Mouse (Mus musculus): ENCODE data around the gene Csrp1.
A peak's percentile ranks its signal among the peaks of the same experiment; 100 is the strongest.

The Csrp1 gene

DNA sequence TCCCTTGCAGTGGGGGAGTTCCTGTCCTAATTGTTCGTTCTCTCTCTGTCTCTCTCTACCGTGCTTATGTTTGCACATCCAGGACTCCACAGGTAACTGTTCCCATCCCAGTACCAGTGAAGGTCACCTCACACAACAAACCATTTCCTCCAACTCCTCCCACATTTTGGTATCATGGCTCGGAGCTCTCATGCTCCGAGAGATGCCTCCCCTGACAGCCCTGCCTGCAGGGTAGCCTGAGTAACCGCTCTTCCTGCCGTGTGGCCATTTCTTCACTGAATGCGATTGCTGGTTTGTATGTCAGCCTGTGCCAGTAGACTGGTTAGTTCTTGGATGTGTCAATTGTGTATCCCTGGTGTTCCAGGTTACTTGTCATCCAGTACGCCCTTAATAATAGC is 51.7 kb downstream of the Csrp1 start:
- DNase-seq (ENCODE audit: low spot score) = no peak

GRCm38 (mm10) chr1:135776596-135776995 is 56.7 kb downstream of the Csrp1 start:
- DNase-seq (ENCODE audit: low spot score) = no peak

DNA sequence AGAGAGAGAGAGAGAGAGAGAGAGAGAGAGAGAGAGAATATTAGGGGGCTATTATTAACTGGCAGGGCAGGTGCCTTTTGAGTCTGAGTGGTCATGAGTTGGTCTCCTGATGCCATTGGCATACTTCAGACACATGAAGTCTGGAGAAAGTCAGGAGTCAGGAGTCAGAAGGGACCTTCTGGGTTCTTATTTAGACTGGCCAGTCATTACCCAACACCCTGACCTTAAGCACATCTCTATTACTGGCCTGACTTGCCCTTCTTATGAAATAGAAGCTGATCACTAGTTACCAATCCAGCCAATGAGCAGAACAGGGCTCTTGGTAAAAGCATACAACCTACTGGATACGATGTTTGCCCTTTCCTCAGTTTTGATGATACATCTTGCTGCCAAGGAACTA is 57.2 kb downstream of the Csrp1 start:
- no peak for DNase-seq (ENCODE audit: low spot score)

DNA sequence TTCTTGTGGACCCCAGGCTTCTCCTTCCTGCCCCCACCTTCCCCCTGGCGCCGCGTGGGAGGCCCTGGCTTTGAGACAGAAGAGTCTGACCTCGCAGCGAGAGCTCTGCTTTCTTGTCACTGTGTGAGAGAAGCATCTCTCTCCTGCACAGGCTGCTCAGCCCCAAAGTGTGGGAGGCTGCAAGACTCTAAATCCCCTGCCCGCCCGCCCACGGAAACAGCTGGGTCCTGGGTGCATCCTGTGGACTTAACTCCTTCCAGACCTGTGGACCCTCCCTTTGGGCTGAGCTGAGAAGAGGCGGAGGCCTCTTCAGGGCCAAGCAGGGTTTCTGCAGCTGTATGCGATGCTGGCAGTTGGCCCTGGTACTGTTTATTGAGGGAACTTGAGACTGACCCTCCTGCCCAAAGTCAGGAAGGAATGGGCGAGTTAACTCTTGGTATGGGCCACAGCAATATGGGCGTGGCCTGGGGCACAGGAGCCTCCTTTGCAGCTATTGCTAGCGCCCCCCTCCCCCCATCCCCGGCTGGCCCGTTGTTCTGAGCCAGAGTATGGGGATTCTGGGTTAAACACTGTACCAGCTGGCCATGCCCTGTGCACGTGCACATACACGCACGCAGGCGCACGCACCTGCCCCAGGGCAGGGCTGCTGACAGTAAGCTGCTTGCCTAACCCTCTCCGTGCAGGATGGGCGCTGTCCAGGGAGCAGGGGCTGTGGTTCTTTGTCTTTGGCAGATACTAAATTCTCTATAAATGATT is 59.1 kb downstream of the Csrp1 start, which contains the start of gene Tnni1:
TSS of gene Tnni1 (plus strand) at position 655 of the 756 bp plus-strand sequence.
- DNase-seq (ENCODE audit: low spot score) = peak; percentile 59

GRCm38 (mm10) chr1:135780649-135781048 is 60.8 kb downstream of the Csrp1 start:
- no peak for DNase-seq (ENCODE audit: low spot score)

GRCm38 (mm10) chr1:135781220-135781619 is 61.4 kb downstream of the Csrp1 start:
- DNase-seq (ENCODE audit: low spot score) = peak; percentile 75

DNA sequence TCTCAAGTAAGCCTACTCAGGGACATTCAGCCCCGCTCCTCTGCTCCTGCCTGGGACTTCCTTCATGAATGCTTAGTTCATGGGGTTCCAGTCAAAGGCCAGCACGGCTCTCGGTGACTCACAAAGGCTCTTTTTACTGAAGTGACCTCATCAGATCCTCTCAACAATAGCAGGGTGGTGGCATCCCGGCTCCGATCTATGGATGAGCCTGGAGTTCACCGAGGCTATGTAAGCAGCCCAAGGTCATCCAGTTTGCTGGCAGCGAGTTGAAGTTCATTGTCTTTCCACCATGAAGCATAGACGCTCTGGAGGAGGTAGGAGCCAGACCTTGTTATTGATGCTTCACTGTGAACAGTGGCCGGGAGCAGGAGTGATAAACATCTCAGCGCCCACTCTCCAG is 63.0 kb downstream of the Csrp1 start:
- no peak for DNase-seq (ENCODE audit: low spot score)

DNA sequence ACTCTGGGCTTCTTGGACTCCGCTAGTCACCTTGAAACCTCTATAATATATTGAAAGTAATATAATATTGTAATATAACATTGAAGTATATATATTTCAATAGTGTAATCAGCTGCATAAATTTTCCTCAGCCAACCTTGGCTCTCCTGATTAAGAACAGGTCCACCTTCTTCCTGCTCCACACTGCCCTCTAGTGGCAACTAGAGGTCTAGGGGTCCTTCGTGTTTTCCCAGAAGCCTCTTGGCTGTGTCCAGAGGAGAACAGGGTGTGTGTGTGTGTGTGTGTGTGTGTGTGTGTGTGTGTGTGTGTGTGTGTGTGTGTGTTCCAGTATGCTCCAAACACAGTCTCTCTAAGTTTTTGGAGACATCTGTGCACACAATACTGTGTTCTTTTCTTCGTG is 67.9 kb downstream of the Csrp1 start:
- peak; percentile 74 for DNase-seq (ENCODE audit: low spot score)

DNA sequence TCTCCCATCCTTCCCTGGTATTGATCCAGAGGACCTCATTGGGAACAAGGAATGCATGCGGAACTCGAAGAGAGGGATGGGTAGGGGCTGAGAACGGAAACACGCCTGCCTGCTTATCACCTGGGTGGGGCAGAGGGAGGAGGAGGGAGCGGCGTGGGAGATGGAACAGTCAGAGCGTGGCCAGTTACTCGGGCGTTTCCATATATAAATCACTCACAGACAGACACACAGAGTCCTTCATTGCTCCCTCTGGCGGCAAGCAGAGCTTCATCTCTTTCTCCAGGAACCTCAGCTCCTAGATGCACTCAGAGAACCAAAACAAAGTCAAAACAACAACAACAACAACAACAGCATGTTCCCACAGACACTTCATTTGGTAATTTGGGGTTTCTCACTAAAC is 68.8 kb downstream of the Csrp1 start:
- DNase-seq (ENCODE audit: low spot score) = peak; percentile 42

DNA sequence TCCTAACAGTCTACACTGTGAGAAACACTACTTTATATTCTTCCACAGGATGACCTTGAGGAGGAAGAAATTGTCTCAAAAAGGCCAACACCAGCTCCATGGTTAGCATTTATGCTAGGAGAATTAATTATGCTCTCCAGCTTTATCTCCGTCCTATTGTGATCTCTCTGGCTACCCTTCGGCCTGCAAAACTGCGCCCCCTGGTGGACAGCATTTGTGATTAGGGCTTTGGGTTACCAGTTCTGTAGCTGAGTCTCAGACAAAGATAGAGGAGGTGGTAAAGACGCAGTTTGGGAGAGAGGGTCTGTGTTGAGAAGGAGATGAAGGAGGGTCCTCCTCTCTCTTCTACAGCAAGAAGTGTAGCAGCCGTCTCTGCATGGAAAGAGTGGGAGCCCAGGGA is 70.0 kb downstream of the Csrp1 start:
- peak; percentile 58 for DNase-seq (ENCODE audit: low spot score)

DNA sequence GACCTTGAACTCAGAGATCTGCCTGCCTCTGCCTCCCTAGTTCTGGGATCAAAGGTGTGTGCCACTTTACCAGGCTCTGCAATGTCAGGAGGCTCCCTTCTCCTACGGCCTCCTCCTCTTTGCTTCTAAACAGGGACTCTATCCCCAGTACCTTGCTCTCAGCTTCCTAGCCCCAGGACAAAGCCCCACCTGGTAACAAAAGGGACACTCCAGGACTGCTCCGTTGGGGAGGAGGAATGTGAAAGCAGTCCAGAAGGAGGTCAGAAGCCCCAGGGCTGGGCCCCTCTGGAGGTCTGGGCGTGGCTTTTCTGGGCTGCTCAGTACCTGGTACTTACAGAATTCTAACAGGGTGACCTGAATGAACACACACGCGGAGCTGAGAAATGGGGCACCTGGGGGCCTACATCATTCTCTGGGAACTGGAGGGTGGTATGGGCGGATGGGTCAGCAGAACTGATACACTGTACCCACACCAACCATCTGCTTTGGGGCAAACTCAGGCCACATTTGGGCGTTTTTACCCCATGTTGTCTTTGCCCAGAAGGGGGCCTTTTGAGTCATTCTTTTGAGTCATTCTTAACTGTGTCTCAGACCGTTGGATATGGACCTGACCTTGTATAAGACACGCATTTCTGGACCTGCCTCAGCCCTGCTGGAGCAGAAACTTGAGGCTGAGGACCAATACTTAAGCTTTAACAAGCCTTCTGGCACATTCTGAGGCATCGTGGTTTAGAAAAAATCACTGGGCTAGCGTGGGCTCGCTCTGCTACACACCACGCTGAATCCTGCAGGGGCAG is 72.5 kb downstream of the Csrp1 start:
- no peak for DNase-seq (ENCODE audit: low spot score)

- DNase-seq (ENCODE audit: low spot score) = peak; percentile 78
Observed at GRCm38 (mm10) chr1:135793370-135794215, 73.7 kb downstream of the Csrp1 start.

DNA sequence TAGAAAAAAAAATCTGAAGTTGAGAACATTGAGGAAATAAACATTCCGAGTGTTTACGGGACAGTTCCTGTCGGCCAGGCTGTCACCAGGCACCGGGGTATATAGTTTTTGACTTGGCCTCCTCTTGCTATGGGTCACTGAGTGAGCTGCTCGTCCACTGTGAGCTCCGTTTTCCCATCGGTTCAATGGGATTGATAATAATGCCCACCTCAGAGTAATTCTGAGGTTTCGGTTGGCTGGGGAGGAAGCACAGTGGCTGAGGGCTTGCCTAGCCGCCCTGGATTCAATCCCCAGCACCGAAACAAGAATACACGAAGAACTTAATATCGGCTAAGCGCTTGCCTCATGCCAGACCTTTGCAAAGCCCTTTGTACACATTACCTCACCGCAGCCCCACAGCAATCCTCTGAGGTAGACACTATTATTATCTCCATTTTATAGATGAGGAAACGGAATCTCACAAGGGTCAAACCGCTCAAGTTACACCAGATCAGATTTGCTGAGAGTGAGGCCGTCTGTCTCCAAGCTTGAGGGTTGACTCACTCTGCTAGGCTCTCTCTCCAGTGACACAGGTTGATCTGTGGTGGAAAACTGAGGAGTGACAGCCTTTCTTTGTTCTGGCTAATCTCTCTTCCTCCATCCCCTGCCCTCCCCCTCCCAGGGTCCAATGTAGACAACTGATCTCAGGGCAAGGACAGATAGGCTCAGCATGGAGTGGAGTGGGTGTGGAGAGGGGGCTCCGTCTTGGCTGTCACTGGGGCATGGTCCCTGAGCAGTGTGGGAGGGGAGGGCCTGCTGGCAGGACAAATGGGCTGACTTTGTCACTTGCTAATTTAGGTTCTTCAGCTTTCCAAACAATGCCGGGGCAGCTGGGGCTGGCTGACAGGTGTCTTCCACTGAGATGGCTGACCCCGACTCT is 74.6 kb downstream of the Csrp1 start:
- DNase-seq (ENCODE audit: low spot score) = no peak

- no peak for DNase-seq (ENCODE audit: low spot score)
Observed at GRCm38 (mm10) chr1:135798492-135798891, 78.6 kb downstream of the Csrp1 start.

GRCm38 (mm10) chr1:135799109-135799627 is 79.3 kb downstream of the Csrp1 start:
- no peak for DNase-seq (ENCODE audit: low spot score)

DNA sequence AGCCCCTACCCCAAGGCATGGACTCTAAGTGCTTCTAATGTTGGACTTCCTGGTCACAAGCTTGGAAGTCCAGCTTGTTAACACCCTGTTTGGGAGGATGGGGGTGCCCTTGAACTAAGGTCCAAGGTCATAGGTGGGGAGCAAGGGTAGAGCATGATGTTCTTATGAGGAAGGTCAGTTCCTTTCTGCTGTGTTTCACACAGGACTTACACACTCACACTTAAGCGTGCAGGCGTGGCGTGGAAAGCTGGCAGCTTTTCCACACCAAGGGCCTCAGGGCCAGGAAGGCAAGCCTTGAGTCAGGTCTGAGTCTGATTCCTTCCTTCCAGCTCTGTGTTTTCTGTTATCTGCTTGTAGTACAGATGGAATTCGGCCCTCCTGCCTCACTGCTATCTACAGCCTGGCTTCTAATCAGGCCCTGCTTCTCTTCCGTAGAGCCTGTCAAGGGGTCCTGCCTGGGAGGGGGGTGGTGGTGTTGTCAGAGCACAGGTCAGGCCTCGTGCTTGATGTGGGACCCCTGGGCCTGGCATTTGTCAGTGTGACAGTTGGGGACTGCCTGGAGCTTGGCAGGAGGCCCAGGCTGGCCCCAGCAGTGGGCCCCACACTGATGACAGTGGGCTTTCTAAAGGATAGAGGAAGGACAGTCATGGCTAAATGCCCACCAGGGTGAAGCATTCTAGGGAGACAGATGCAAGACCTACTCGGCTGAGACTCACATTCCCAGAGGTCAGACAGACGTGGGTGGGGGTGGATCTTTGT is 80.5 kb downstream of the Csrp1 start:
- peak; percentile 48 for DNase-seq (ENCODE audit: low spot score)

Measured in testis, postnatal 14 days (tissue).